Mouse (Mus musculus) CH12.LX (cell line): ENCODE data around the gene Adgre4.

Experiments
- CTCF ChIP-seq, 2 experiments: IDR thresholded peaks in 1 of 2; conservative IDR thresholded peaks in 1 of 2; 2 replicates each; pipeline ENCODE4 v1.5.1; 2011 to 2012; ENCODE audit warnings: low read depth in 2 of 2, low read length in 2 of 2, improper control_type of control experiment in 1 of 2, inconsistent platforms in 1 of 2, mild to moderate bottlenecking in 1 of 2, moderate library complexity in 1 of 2
- ELF1 ChIP-seq: IDR thresholded peaks from 2 replicates; pipeline ENCODE4 v1.6.1; 2014; ENCODE audit warnings: low read depth, mild to moderate bottlenecking, inconsistent platforms, low read length, improper control_type of control experiment
- EP300 ChIP-seq: IDR thresholded peaks from 2 replicates; pipeline ENCODE4 v1.6.1; 2011; ENCODE audit warnings: low read length, improper control_type of control experiment
- JUN ChIP-seq: IDR thresholded peaks from 2 replicates; pipeline ENCODE4 v1.6.1; 2011; ENCODE audit warnings: low read depth, mild to moderate bottlenecking, low read length, improper control_type of control experiment, moderate library complexity; ENCODE audit not compliant: insufficient read depth
- MAX ChIP-seq: IDR thresholded peaks from 2 replicates; pipeline ENCODE4 v1.6.1; 2011; ENCODE audit warnings: low read length, improper control_type of control experiment
- MAZ ChIP-seq: IDR thresholded peaks from 2 replicates; pipeline ENCODE4 v1.6.1; 2012; ENCODE audit warnings: low read depth, mild to moderate bottlenecking, inconsistent platforms, low read length, improper control_type of control experiment, moderate library complexity
- NELFE ChIP-seq: IDR thresholded peaks from 2 replicates; pipeline ENCODE4 v1.6.1; 2011; ENCODE audit warnings: low read depth, low read length, improper control_type of control experiment
- POLR2A ChIP-seq: IDR thresholded peaks from 2 replicates; pipeline ENCODE4 v1.6.1; 2011; ENCODE audit warnings: low read depth, mild to moderate bottlenecking, improper control_type of control experiment, low read length
- RCOR1 ChIP-seq: conservative IDR thresholded peaks from 2 replicates; pipeline ENCODE4 v1.6.1; 2012; ENCODE audit warnings: low read depth, mild to moderate bottlenecking, inconsistent platforms, low read length, improper control_type of control experiment
- USF1 ChIP-seq: IDR thresholded peaks from 2 replicates; pipeline ENCODE4 v1.6.1; 2014; ENCODE audit warnings: low read depth, mild to moderate bottlenecking, inconsistent platforms, low read length, improper control_type of control experiment
- ZC3H11A ChIP-seq: IDR thresholded peaks from 2 replicates; pipeline ENCODE4 v1.6.1; 2012; ENCODE audit warnings: low read depth, mild to moderate bottlenecking, inconsistent platforms, low read length, improper control_type of control experiment
- ZNF384 ChIP-seq: IDR thresholded peaks from 2 replicates; pipeline ENCODE4 v1.6.1; 2012; ENCODE audit warnings: low read depth, low read length, improper control_type of control experiment, inconsistent platforms

- TF ChIP-seq CTCF (conservative IDR thresholded peaks at IDR 0.05 in 1 of 2, IDR thresholded peaks at IDR 0.05 in 1 of 2; ENCODE audit: low read depth in 2 of 2, low read length in 2 of 2), result no peak
- no peak for TF ChIP-seq JUN
- TF ChIP-seq MAX, result no peak
- no peak for TF ChIP-seq MAZ
- no peak for TF ChIP-seq POLR2A
- no peak for TF ChIP-seq ZC3H11A
- TF ChIP-seq USF1, result no peak
- TF ChIP-seq RCOR1, result no peak
- no peak for TF ChIP-seq ELF1
- TF ChIP-seq NELFE, result no peak
- TF ChIP-seq ZNF384, result no peak
- no peak for TF ChIP-seq EP300
These were observed 93.3 kb downstream of the Adgre4 start for GRCm38 (mm10) chr17:55843067-55843466.
